Mouse (Mus musculus): Measurements from ENCODE around the gene Slc23a4. TPM values are rescaled to one million over a fixed set of nuclear protein-coding genes. Genes with fewer than 3 reads are reported as not detected.
A peak's percentile ranks its signal among the peaks of the same experiment; 100 is the strongest.

Gene Slc23a4
- total RNA-seq (2015; ENCODE audit: low replicate concordance) (not detected in 2 replicates), total RNA-seq (2017; ENCODE audit: low replicate concordance) (not detected in 2 replicates)

- no peak for ATAC-seq (replicated peaks; ENCODE audit: low FRiP score, poor library complexity, severe bottlenecking)
Measured at GRCm38 (mm10) chr6:34988081-34988761, at the start of gene Slc23a4. Gene Slc23a4 (minus strand): TSS chr6:34988404.

DNA sequence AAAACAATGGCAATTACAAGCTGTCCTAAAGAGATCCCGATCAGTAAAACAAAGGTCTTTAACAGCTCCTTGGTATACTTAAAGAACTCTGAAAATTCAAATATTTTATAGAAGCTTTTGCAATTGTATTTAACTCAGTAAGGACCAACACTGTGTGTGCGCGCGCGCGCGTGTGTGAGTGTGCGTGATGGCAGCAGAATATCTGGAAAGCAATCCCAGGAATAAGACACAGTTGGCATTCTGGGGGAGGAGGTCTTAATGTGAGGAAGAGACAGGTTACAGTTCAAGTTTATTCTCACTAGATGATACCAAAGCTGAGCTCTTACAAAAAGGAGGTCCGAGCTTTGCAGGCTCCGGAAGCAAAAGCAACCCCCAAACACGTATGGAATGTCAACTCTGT lies 45.1 kb upstream of the Slc23a4 start:
- no peak for ATAC-seq (replicated peaks; ENCODE audit: low FRiP score, poor library complexity, severe bottlenecking)

GRCm38 (mm10) chr6:35032704-35033103 lies 44.5 kb upstream of the Slc23a4 start:
- no peak for ATAC-seq (replicated peaks; ENCODE audit: low FRiP score, poor library complexity, severe bottlenecking)

GRCm38 (mm10) chr6:35030811-35031210 lies 42.6 kb upstream of the Slc23a4 start:
- no peak for ATAC-seq (replicated peaks; ENCODE audit: low FRiP score, poor library complexity, severe bottlenecking)

DNA sequence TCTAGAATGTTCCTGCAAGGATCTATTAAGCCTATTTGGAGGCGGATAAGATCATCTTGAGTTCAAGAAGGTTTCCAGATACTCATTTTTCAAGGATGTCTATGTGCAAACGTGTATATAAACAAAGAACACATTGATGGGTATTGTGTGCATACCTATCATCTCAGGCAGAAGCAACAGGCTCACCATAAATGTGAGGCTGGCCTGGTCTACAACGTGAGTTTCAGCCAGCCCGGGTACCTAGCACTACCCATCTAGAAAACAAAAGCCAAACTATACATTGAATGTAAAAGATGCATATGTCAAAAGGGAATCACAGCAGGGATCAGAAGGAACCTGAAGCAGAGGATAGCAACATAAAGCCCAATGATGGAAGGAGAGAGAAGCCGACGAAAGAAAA lies 42.0 kb upstream of the Slc23a4 start:
- ATAC-seq (replicated peaks; ENCODE audit: low FRiP score, poor library complexity, severe bottlenecking), result no peak

DNA sequence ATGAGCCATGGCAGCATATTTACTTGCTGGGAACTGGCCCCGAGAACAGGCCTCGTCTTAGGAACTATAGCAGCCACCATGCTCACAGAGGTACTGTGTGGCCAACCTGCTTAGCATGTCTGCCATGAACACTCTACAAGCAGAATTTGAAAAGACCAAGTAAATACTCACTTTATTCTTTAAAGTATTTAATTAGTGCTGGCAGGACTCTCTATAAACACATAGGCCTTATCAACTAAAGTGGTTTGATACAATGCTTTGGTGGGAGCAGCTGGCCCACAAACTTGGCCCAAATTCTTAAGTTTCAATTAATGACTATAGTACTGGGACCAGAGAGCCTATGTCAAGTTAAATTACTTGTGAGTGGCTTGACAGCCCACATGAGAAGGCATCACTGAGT lies 39.8 kb upstream of the Slc23a4 start:
- no peak for ATAC-seq (replicated peaks; ENCODE audit: low FRiP score, poor library complexity, severe bottlenecking)

GRCm38 (mm10) chr6:35027257-35027656 lies 39.1 kb upstream of the Slc23a4 start:
- no peak for ATAC-seq (replicated peaks; ENCODE audit: low FRiP score, poor library complexity, severe bottlenecking)

GRCm38 (mm10) chr6:35016624-35017023 lies 28.4 kb upstream of the Slc23a4 start:
- ATAC-seq (replicated peaks; ENCODE audit: low FRiP score, poor library complexity, severe bottlenecking), result no peak

- no peak for ATAC-seq (replicated peaks; ENCODE audit: low FRiP score, poor library complexity, severe bottlenecking)
Measured at GRCm38 (mm10) chr6:35011953-35012352, 23.7 kb upstream of the Slc23a4 start.

DNA sequence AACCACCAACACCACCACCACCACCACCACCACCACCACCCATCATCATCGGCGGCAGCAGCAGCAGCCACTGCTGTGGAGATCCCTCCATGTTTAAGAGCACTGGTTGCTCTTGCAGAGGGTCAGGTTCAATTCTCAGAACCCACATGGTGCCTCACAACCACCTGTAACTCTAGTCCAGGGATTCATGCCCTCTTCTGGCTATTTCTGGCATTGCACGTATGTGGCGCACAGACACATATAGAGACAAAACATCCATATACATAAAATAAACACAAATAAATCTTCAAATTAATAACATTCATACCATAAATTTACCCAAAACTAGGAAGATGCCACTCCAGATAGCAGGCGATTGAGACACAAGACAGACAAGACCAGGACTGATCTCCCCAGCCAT lies 22.5 kb upstream of the Slc23a4 start:
- ATAC-seq (replicated peaks; ENCODE audit: low FRiP score, poor library complexity, severe bottlenecking), result no peak

- no peak for ATAC-seq (replicated peaks; ENCODE audit: low FRiP score, poor library complexity, severe bottlenecking)
Measured at GRCm38 (mm10) chr6:35002261-35002669, 14.1 kb upstream of the Slc23a4 start.

- no peak for ATAC-seq (replicated peaks; ENCODE audit: low FRiP score, poor library complexity, severe bottlenecking)
Measured at GRCm38 (mm10) chr6:34999101-34999500, 10.9 kb upstream of the Slc23a4 start.

DNA sequence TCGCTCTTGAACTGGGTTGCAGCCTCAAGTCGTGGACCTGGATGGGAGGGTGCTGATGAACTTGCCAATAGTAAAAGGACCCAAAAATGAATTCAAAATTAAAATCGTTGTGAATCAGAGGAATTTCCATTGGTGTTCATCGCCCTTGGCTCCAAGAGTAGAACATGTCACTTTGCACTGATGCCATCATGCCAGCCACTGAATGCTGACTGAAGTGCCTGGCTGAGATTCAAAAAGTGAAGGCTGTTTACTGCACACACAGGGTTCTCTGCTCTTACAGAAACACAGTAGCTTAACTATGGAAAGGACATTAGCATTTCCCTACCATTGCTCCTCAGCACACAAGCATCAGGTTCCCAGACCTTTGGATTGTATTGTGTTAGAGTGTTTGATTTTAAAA lies 8.3 kb upstream of the Slc23a4 start:
- ATAC-seq (replicated peaks; ENCODE audit: low FRiP score, poor library complexity, severe bottlenecking), result no peak

GRCm38 (mm10) chr6:34995265-34995681 lies 7.1 kb upstream of the Slc23a4 start:
- ATAC-seq (replicated peaks; ENCODE audit: low FRiP score, poor library complexity, severe bottlenecking), result peak; percentile 81

GRCm38 (mm10) chr6:34994692-34995091 lies 6.5 kb upstream of the Slc23a4 start:
- peak; percentile 30; the same call in 1 of the 2 replicates for ATAC-seq (replicated peaks; ENCODE audit: low FRiP score, poor library complexity, severe bottlenecking)

GRCm38 (mm10) chr6:34989263-34989662 lies 1.1 kb upstream of the Slc23a4 start:
- ATAC-seq (replicated peaks; ENCODE audit: low FRiP score, poor library complexity, severe bottlenecking), result no peak

GRCm38 (mm10) chr6:34987085-34987645 lies 1.0 kb downstream of the Slc23a4 start:
- no peak for ATAC-seq (replicated peaks; ENCODE audit: low FRiP score, poor library complexity, severe bottlenecking)

- ATAC-seq (replicated peaks; ENCODE audit: low FRiP score, poor library complexity, severe bottlenecking), result no peak
Measured at GRCm38 (mm10) chr6:34980661-34981060, 7.5 kb downstream of the Slc23a4 start.

GRCm38 (mm10) chr6:34979291-34979690 lies 8.9 kb downstream of the Slc23a4 start:
- no peak for ATAC-seq (replicated peaks; ENCODE audit: low FRiP score, poor library complexity, severe bottlenecking)

DNA sequence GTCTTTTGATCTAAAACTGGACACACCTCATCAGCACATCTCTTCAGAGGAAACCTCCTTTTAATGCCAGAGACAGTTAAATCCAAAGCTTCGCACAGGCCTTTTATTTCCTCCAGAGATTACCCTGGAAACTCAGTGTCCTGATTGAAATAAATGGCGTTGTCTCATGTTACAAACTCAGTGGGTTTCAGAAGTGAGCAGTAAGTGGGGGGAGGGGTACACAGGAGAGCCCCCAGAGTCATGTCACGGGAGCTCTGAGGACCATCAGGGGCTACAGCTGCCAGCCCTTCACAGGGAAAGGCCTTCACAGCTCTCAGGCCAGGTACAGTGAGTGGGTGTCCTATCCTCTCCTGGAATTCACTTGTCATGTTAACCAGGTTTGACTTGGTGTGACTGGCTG lies 17.0 kb downstream of the Slc23a4 start:
- ATAC-seq (replicated peaks; ENCODE audit: low FRiP score, poor library complexity, severe bottlenecking), result no peak

GRCm38 (mm10) chr6:34965819-34966539 lies 22.2 kb downstream of the Slc23a4 start:
- ATAC-seq (replicated peaks; ENCODE audit: low FRiP score, poor library complexity, severe bottlenecking), result 0 out of 2 replicates have a peak, but pooled peaks have one; percentile 57

All from erythroid progenitor cell, adult 5-6 weeks (primary cell).